Mouse (Mus musculus): Measurements from ENCODE around the gene Car3. TPM values are rescaled to one million over a fixed set of nuclear protein-coding genes. Genes with fewer than 3 reads are reported as not detected.

Gene Car3
- polyA plus RNA-seq, 1 experiment from 2014 or later = 12.4 TPM

GRCm38 (mm10) chr3:14878749-14879223, 15.5 kb downstream of the Car3 start:
- Histone ChIP-seq H3K27ac (no peak overlapping the region), H3K4me3 (no peak overlapping the region), H3K9me3 (no peaks in the 10 kb centered on the region), H3K9ac (no peak overlapping the region), H3K27me3 (replicated peaks) (no peaks in the 10 kb centered on the region), H3K4me1 (no peaks in the 10 kb centered on the region), H3K36me3 (no peaks in the 10 kb centered on the region), H3K4me2 (replicated peaks) (no peak overlapping the region)
- WGBS = 76% methylated on average over 6 of the region's 6 CpGs
- ATAC-seq (ENCODE audit: low FRiP score, low read depth) = no peak

DNA sequence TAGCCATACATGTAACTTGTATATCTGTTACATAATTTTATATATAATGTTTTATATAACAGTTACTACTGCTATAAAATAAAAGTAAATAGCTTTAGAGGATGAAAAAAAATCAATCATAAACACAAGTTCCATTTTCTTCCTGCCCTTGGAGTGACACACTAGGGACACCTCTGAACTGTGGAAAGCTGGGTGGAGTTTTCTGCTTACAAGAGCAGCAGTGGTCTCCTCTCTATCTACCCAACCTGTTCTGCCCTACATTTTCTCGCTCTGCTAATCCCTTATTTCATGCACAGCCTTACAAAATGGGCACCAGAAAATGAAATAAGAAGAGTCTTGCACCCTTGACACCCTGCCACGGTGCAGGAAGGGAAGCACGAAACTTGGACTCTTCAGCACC, 16.0 kb downstream of the Car3 start:
- Histone ChIP-seq H3K9me3 (no peaks in the 10 kb centered on the region), H3K27ac (no peak overlapping the region), H3K9ac (no peak overlapping the region), H3K4me3 (no peak overlapping the region), H3K27me3 (replicated peaks) (no peaks in the 10 kb centered on the region), H3K4me1 (no peaks in the 10 kb centered on the region), H3K36me3 (no peaks in the 10 kb centered on the region), H3K4me2 (replicated peaks) (no peak overlapping the region)
- WGBS = 88% methylated on average over 3 of the region's 3 CpGs
- no peak for ATAC-seq (ENCODE audit: low FRiP score, low read depth)

GRCm38 (mm10) chr3:14880277-14880676, 17.0 kb downstream of the Car3 start:
- no peaks in the 10 kb centered on the region for H3K9me3 ChIP-seq
- no peaks in the 10 kb centered on the region for H3K36me3 ChIP-seq
- H3K9ac ChIP-seq = no peak overlapping the region
- 85% methylated on average over 2 of the region's 2 CpGs for WGBS
- no peak for ATAC-seq (ENCODE audit: low FRiP score, low read depth)
- no peaks in the 10 kb centered on the region for H3K4me1 ChIP-seq
- no peak overlapping the region for H3K4me2 ChIP-seq (replicated peaks)
- no peaks in the 10 kb centered on the region for H3K27me3 ChIP-seq (replicated peaks)
- no peak overlapping the region for H3K4me3 ChIP-seq
- H3K27ac ChIP-seq = no peak overlapping the region

DNA sequence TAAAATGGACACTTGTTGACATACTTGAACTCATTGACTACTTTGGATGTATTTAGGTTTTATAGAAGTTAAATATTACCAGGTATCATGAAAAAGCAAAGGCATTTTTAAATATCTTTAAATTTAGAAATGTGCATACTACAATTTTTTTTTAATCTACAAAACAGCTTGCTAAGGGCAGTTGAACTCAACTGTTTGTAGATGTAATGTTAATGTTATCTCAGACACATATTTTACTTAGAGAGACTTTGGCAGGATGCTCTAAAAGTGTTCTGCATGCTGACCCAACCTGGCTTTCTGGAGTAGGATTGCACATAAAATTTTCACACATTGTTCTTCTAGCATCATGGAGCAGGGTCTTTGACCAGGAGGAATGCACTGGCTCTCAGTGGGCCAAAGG, 18.7 kb downstream of the Car3 start:
- Histone ChIP-seq H3K27me3 (replicated peaks) (no peaks in the 10 kb centered on the region), H3K4me1 (no peaks in the 10 kb centered on the region), H3K27ac (no peak overlapping the region), H3K4me3 (no peak overlapping the region), H3K36me3 (no peaks in the 10 kb centered on the region), H3K9me3 (no peaks in the 10 kb centered on the region), H3K4me2 (replicated peaks) (no peak overlapping the region), H3K9ac (no peak overlapping the region)
- no peak for ATAC-seq (ENCODE audit: low FRiP score, low read depth)

- Histone ChIP-seq H3K9me3 (no peaks in the 10 kb centered on the region), H3K9ac (no peak overlapping the region), H3K4me1 (no peaks in the 10 kb centered on the region), H3K36me3 (no peaks in the 10 kb centered on the region), H3K27ac (no peak overlapping the region), H3K27me3 (replicated peaks) (0 out of 2 replicates have a peak, but pooled peaks cover 3% of the 10 kb centered on the region), H3K4me3 (no peak overlapping the region), H3K4me2 (replicated peaks) (no peak overlapping the region)
- 81% methylated on average over 3 of the region's 3 CpGs for WGBS
- no peak for ATAC-seq (ENCODE audit: low FRiP score, low read depth)
These were observed 19.4 kb downstream of the Car3 start for GRCm38 (mm10) chr3:14882756-14883155.

DNA sequence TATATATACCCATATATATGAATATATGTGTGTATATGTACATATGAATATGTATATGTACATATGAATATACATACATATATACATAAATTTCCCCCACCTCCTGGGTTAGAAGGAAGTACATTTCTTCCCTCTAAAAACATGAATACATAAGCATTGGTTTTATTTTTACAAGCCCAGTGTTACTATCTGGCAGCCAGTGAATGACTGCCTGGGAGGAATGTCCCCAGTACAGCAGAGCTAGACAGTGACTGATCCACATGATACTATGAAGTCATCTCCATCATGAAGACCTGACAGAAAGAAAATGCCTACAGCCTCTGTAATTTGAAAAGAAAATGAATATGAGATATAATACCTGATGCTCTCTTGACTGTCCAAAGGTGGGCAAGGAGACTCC, 21.5 kb downstream of the Car3 start:
- no peak for ATAC-seq (ENCODE audit: low FRiP score, low read depth)
- H3K4me1 ChIP-seq = no peaks in the 10 kb centered on the region
- H3K4me3 ChIP-seq = no peak overlapping the region
- no peak overlapping the region for H3K27ac ChIP-seq
- H3K4me2 ChIP-seq (replicated peaks) = no peak overlapping the region
- no peaks in the 10 kb centered on the region for H3K36me3 ChIP-seq
- H3K27me3 ChIP-seq (replicated peaks) = 0 out of 2 replicates have a peak, but pooled peaks cover 3% of the 10 kb centered on the region
- no peaks in the 10 kb centered on the region for H3K9me3 ChIP-seq
- H3K9ac ChIP-seq = no peak overlapping the region

GRCm38 (mm10) chr3:14886102-14887098, 23.1 kb downstream of the Car3 start, which contains the start of gene Car2:
TSS of gene Car2 (plus strand) at chr3:14886273.
- H3K4me3 ChIP-seq = peak within 1 kb of the TSS; percentile 77
- H3K4me1 ChIP-seq = no peaks in the 10 kb centered on the region
- peak within 1 kb of the TSS; percentile 79 for H3K4me2 ChIP-seq (replicated peaks)
- no peak within 1 kb of the TSS for H3K27ac ChIP-seq
- H3K27me3 ChIP-seq (replicated peaks) = 0 out of 2 replicates have a peak, but pooled peaks cover 3% of the 10 kb centered on the region
- H3K9ac ChIP-seq = peak within 1 kb of the TSS; percentile 68
- no peaks in the 10 kb centered on the region for H3K9me3 ChIP-seq
- 1% methylated on average over 94 of the region's 95 CpGs for WGBS
- no peaks in the 10 kb centered on the region for H3K36me3 ChIP-seq
- ATAC-seq (ENCODE audit: low FRiP score, low read depth) = peak; percentile 89

GRCm38 (mm10) chr3:14887134-14887666, 23.9 kb downstream of the Car3 start:
- H3K36me3 ChIP-seq = no peaks in the 10 kb centered on the region
- peak overlapping the region; percentile 77 for H3K4me3 ChIP-seq
- no peak overlapping the region for H3K27ac ChIP-seq
- WGBS = 37% methylated on average over 11 of the region's 11 CpGs
- H3K27me3 ChIP-seq (replicated peaks) = 0 out of 2 replicates have a peak, but pooled peaks cover 3% of the 10 kb centered on the region
- no peak for ATAC-seq (ENCODE audit: low FRiP score, low read depth)
- H3K4me1 ChIP-seq = no peaks in the 10 kb centered on the region
- peak overlapping the region; percentile 68; the same call in 1 of the 2 replicates for H3K9ac ChIP-seq
- peak overlapping the region; percentile 79 for H3K4me2 ChIP-seq (replicated peaks)
- no peaks in the 10 kb centered on the region for H3K9me3 ChIP-seq

DNA sequence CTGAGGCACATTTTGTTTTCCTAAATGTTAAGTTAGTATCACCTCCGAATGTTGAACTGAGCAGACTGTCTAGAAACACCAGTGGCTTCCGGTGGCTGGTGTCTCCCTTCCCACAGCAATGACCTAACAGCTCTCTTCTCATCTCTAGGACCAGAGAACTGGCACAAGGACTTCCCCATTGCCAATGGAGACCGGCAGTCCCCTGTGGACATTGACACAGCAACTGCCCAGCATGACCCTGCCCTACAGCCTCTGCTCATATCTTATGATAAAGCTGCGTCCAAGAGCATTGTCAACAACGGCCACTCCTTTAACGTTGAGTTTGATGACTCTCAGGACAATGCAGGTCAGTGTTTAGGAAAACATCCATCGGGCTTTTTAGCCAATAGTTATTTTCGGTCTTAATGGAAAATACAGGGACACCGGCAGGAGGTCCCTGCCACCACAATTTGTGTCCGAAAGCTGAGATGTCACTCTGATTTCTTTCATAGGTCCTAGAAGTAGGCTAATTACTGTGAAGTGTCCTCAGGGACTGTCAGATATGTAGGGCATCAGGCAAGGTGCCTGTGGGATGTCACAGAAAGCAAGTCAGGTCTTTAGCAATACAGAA, 24.5 kb downstream of the Car3 start:
- Histone ChIP-seq H3K4me3 (no peak overlapping the region), H3K9ac (no peak overlapping the region), H3K9me3 (no peaks in the 10 kb centered on the region), H3K36me3 (no peaks in the 10 kb centered on the region), H3K4me1 (no peaks in the 10 kb centered on the region), H3K27ac (no peak overlapping the region), H3K4me2 (replicated peaks) (no peak overlapping the region), H3K27me3 (replicated peaks) (0 out of 2 replicates have a peak, but pooled peaks cover 3% of the 10 kb centered on the region)
- WGBS = 69% methylated on average over 10 of the region's 10 CpGs
- ATAC-seq (ENCODE audit: low FRiP score, low read depth) = no peak

DNA sequence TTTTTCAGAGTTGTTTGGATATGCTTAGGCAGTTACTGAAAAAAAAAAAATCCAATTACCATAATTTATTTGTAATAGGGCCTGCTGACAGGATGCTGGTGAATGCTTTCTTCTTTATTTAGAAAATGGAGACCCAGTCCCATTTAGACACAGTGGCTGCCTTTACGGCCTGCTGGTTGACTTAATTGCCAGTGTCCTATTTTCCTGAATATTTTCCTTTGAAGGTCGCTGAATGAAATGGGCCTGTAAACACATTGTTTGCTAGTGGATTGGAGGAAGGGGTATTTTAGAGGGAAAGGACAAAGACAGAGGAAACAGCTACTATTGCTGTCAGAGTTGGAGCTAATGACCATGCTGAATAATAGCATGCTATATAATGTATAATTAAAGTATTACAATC, 25.2 kb downstream of the Car3 start:
- no peaks in the 10 kb centered on the region for H3K36me3 ChIP-seq
- H3K9ac ChIP-seq = no peak overlapping the region
- no peak overlapping the region for H3K4me2 ChIP-seq (replicated peaks)
- H3K4me1 ChIP-seq = no peaks in the 10 kb centered on the region
- WGBS = 38% methylated on average over 2 of the region's 2 CpGs
- no peaks in the 10 kb centered on the region for H3K9me3 ChIP-seq
- no peak for ATAC-seq (ENCODE audit: low FRiP score, low read depth)
- no peak overlapping the region for H3K27ac ChIP-seq
- H3K4me3 ChIP-seq = no peak overlapping the region
- H3K27me3 ChIP-seq (replicated peaks) = 0 out of 2 replicates have a peak, but pooled peaks cover 3% of the 10 kb centered on the region

DNA sequence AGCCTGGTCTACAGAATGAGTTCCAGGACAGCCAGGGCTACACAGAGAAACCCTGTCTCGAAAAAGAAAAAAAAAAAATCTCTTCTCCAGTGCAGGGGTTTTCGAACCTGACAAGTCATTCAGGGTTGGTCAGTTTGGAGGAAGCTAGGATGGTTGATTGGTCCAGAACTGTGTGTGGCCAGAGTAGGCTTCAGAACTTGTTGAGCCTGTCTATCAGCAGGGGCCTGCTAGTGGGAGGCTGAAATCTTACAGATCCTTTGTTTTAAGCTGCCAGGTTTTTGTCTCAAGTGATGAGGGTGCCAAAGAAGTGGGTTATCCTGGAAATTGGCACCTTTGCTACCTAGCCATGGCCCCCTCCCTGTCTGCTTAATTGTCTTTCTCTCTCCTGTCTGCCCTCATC, 25.8 kb downstream of the Car3 start:
- Histone ChIP-seq H3K4me3 (no peak overlapping the region), H3K27me3 (replicated peaks) (0 out of 2 replicates have a peak, but pooled peaks cover 3% of the 10 kb centered on the region), H3K4me1 (no peaks in the 10 kb centered on the region), H3K36me3 (no peaks in the 10 kb centered on the region), H3K9me3 (no peaks in the 10 kb centered on the region), H3K4me2 (replicated peaks) (no peak overlapping the region), H3K9ac (no peak overlapping the region), H3K27ac (no peak overlapping the region)
- WGBS = 81% methylated on average over 2 of the region's 2 CpGs
- no peak for ATAC-seq (ENCODE audit: low FRiP score, low read depth)

Measured in neural tube, embryonic 12.5 days (tissue).